Mouse (Mus musculus): Measurements from ENCODE around the gene Psmd14.

The Psmd14 gene

DNA sequence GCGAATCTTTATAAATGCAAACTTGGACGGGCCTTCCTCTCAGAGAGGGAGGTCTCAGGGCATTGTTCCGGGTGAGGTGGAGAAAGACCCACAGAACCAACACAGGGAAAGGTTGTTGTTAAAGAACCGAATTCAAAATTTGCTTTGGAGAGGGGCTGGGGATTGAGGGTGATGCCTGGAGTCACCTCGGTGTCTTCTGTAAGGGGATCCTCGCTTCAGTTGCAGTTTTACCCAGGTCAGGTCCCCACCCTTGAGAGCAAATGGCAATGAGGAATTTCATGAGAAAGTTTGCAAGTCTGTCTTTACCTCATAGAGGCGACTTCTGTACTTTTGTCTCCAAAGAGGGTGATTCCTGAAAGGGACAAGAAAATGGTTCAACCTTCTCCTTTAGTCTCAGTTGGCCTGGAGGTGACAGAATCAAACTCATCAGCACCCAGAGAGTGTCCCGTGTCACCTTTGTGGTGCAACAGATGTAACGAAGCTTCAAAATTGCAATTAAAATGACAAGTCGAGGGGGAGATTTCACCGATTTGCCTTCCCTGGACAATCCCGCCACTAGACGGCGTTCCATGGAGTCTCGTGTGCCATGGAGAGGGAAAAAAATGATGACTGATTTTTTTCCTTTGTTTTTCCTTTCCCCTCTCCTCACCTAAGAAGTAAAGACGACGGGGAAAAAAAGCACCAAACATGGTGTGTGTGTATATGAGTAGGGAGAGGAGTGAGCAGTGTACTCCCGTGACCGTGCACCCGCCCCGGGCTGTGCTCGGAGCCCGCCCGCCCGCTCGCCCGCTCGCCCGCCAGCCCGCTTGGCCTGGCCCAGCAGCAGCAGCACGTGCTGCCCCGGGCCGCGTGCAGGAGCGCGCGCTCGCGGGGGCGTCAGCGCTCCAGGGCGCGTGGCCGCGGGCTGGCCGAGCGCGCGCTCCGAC is 103.3 kb downstream of the Psmd14 start:
- DNase-seq = peak; percentile 19

DNA sequence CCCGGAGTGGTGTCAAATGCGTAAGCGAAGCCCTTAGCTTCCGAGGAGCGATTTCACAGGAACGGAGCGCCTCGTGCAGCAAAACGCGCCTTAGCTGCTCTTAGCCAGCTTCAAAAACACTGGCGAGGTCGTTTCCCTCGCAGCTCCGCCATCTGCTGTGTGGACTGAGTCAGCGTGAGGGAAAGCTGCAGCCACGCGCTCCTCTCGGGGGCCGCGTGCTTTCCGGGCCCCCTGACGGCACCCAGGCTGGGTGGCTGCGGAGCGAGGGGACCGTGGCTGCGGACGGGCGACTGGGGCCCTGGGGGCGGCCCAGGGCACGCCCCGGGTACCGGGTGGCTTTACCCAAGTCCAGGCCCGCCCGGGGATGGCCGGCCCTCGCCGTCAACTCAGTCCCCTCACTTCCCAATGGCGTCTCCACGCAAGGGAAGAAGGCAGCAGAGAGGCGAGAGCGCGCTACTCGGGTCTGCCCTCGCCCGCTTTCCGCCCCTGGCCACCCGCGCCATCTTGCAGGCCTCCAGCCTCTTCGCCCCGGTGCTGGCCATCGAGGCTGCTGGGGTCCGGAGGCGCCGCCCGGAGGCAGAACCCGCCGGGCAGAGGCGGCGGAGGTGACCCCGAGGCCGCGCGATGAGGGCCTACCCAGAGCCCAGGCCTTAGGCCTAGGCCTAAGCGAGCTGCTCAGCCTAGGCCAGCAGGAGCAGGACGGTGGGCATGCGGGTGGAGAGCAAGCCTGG is 104.3 kb downstream of the Psmd14 start:
- DNase-seq = peak; percentile 25

DNA sequence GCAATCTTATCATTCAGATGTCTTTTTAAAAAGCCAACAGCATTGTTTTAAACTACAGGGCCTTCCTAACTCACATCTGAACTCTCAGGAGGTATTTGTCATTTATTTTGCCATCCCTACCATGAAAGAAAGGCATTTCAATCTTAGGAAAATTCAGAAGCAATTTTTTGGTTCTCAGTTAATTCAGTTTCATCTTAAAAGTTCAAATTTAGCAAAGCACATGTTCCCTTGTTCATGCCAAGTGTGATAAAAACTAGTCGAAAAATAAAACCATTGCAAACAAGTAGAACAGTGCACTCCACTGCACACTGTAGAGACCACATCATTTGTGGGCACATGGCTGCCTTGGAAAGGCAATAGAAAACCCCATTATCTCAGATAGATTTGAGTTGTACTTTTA is 106.7 kb downstream of the Psmd14 start:
- no peak for DNase-seq

GRCm38 (mm10) chr2:61820203-61820602 is 108.7 kb downstream of the Psmd14 start:
- DNase-seq = no peak

DNA sequence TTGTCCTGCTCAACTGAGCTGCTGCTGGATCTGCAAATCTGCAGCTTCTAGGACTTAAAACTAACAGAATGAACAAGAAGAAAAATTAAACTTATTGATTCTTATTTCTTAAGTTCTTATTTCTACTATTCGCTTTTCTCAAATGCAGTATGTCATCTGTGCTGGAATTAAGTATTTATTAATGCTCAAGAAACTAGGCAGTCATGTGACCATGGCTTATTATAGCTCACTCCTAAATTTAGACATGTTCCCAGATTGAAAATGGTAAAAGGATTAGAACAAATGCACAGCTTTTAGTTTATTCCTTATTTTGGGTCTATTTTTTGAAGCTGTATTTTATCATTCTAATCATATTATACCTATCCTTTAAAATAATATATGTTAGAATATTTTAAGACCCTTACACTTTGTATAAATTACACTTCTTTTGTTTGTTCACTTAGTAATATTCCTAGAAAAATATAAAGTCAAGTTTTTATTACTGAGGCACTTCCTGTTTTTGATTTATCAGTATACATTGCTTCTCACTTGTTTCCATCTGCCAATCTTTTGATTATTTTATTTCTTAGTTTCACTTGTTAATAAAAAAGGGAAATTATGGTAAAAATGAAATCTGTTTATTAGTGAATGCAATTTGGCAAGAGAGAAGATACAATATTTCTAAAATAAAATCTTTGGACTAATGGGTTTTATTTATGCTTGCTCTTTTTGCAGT is 112.1 kb downstream of the Psmd14 start:
- DNase-seq = no peak

- no peak for DNase-seq
Observed at GRCm38 (mm10) chr2:61837243-61837806, 125.8 kb downstream of the Psmd14 start.
